Mouse (Mus musculus) cortical plate, adult 2 months (tissue): ENCODE measurements around the gene Ints7.

ENCODE experiments used
- CTCF ChIP-seq: fragments of 200-500 bp; IDR thresholded peaks from 2 replicates; pipeline ENCODE4 v1.5.1; 2011; ENCODE audit warnings: mild to moderate bottlenecking, control low read depth, low read length; ENCODE audit not compliant: insufficient read depth; ENCODE audit errors: extremely low read depth
- POLR2A ChIP-seq: fragments of 200-500 bp; IDR thresholded peaks from 2 replicates; pipeline ENCODE4 v1.6.1; 2011; ENCODE audit warnings: mild to moderate bottlenecking, low read length, control low read depth; ENCODE audit not compliant: insufficient read depth; ENCODE audit errors: extremely low read depth

GRCm38 (mm10) chr1:191585704-191586103, 10.3 kb downstream of the Ints7 start:
- TF ChIP-seq CTCF (peak; percentile 39; the same call in 1 of the 2 replicates), POLR2A (no peak)
